Mouse (Mus musculus) layer of hippocampus, adult 8-10 months (tissue): ENCODE measurements at regions not wholly inside any gene's neighbourhood (a gene's known extent, or its start where the extent isn't known, plus 50 kb on each side); places are given as distances from the start of the nearest gene placed in this dataset.

ENCODE experiments used
- DNase-seq, 2 experiments: peaks; one replicate each; pipeline ENCODE4 v3.0.0; 2022; ENCODE audit warnings: low spot score in 2 of 2

DNA sequence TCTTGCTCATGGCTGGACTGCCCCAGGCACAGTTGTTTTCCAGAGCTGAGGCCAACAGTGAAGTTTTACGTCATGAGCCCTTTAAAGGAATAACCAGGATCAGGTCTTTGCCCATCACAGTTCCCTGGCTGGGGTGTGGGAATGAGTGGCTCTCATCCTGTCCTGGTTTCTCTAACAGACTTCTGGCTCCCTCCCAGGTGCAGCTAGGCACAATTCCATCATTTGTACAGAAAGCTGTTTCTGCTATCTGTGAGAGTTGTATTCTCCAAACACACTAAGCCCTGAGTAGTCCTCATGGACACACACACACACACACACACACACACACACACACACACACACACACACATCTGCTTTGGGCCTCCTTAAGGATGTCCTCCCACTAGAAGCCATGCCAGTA lies 127.1 kb upstream of the Impad1 start:
- DNase-seq: no peak

DNA sequence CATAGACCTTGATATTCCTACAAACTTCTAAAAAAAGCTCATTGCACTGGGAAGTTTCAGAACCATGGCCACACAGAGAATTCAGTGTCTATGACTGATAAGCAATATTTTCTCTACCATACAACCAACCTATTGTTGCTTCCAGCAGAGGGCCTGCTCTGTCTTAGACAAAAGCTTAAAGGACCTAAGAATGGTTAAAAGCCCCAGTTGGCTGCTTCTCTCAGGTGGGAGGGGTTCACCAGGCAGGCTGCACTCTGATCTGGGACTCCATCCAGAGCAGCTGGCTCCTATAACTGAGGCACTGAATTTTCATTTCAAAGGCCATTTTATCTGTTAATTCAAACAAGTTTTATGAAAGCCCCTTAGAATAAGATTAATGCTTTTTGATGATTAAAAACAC lies 82.1 kb upstream of the Impad1 start:
- DNase-seq: peak; percentile 6 to 10

DNA sequence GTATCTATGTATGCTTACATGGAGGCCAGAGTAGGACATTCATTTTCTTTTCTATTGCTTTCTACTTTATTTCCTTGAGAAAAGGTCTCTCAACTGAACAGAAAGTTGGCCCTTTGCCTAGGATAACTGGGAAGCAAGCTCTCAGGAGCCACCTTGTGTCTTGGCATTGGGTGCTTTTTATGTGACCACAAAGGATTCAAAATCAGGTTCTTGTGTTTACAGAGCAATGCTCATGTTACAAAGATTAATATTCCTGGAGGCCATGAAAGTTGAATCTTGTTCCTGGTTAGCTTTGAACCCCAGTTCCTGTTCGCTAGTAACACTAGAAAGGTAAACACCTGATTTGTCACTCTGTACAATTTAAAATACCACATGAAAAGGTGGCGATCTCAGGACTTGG lies 65.2 kb upstream of the Impad1 start:
- no peak for DNase-seq
